Mouse (Mus musculus): ENCODE results near the gene Pde4dip. TPM values are rescaled to one million over a fixed set of nuclear protein-coding genes. Genes with fewer than 3 reads are reported as not detected.

The Pde4dip gene
- total RNA-seq, 2 experiments from 2014 or later, result 202 to 223 TPM

- intact Hi-C loops (cut with DNase I), result no loop called here
- DNase-seq, result no peak
These were observed 78.2 kb downstream of the Pde4dip start for GRCm38 (mm10) chr3:97810334-97810733.

GRCm38 (mm10) chr3:97805559-97805958, 82.9 kb downstream of the Pde4dip start:
- no peak for DNase-seq
- intact Hi-C loops (cut with DNase I), result no loop called here

GRCm38 (mm10) chr3:97803675-97804074, 84.8 kb downstream of the Pde4dip start:
- intact Hi-C loops (cut with DNase I), result no loop called here
- DNase-seq, result no peak

GRCm38 (mm10) chr3:97802927-97803326, 85.6 kb downstream of the Pde4dip start:
- intact Hi-C loops (cut with DNase I), result no loop called here
- no peak for DNase-seq

GRCm38 (mm10) chr3:97802297-97802696, 86.2 kb downstream of the Pde4dip start:
- no peak for DNase-seq
- intact Hi-C loops (cut with DNase I), result no loop called here

- DNase-seq, result no peak
- intact Hi-C loops (cut with DNase I), result no loop called here
These were observed 87.3 kb downstream of the Pde4dip start for GRCm38 (mm10) chr3:97801178-97801699.

GRCm38 (mm10) chr3:97800657-97801056, 87.8 kb downstream of the Pde4dip start:
- intact Hi-C loops (cut with DNase I), result no loop called here
- DNase-seq, result no peak

GRCm38 (mm10) chr3:97800004-97800403, 88.5 kb downstream of the Pde4dip start:
- intact Hi-C loops (cut with DNase I), result no loop called here
- DNase-seq, result no peak

- no peak for DNase-seq
- intact Hi-C loops (cut with DNase I), result no loop called here
These were observed 89.2 kb downstream of the Pde4dip start for GRCm38 (mm10) chr3:97799267-97799666.

- intact Hi-C loops (cut with DNase I), result no loop called here
- no peak for DNase-seq
These were observed 91.1 kb downstream of the Pde4dip start for GRCm38 (mm10) chr3:97797371-97797770.

GRCm38 (mm10) chr3:97793995-97794394, 94.5 kb downstream of the Pde4dip start:
- intact Hi-C loops (cut with DNase I), result no loop called here
- no peak for DNase-seq

- intact Hi-C loops (cut with DNase I), result no loop called here
- no peak for DNase-seq
These were observed 98.4 kb downstream of the Pde4dip start for GRCm38 (mm10) chr3:97790150-97790549.

- no peak for DNase-seq
- intact Hi-C loops (cut with DNase I), result no loop called here
These were observed 99.2 kb downstream of the Pde4dip start for GRCm38 (mm10) chr3:97789317-97789716.

GRCm38 (mm10) chr3:97776195-97776594, 112.3 kb downstream of the Pde4dip start:
- intact Hi-C loops (cut with DNase I), result no loop called here
- DNase-seq, result no peak

GRCm38 (mm10) chr3:97775742-97776141, 112.8 kb downstream of the Pde4dip start:
- intact Hi-C loops (cut with DNase I), result no loop called here
- DNase-seq, result no peak

- DNase-seq, result no peak
- intact Hi-C loops (cut with DNase I), result no loop called here
These were observed 113.6 kb downstream of the Pde4dip start for GRCm38 (mm10) chr3:97774861-97775260.

GRCm38 (mm10) chr3:97767771-97768762, 120.4 kb downstream of the Pde4dip start:
- intact Hi-C loops (cut with DNase I), result loop anchor here (5.0 kb wide), 1 partner anchor 109 kb away; no protein-coding TSS in a partner anchor
- DNase-seq, result peak; percentile 94

GRCm38 (mm10) chr3:97767041-97767770, 121.3 kb downstream of the Pde4dip start:
- peak; percentile 10 for DNase-seq
- intact Hi-C loops (cut with DNase I), result loop anchor here (5.0 kb wide), 1 partner anchor 110 kb away; no protein-coding TSS in a partner anchor

GRCm38 (mm10) chr3:97766459-97766858, 122.0 kb downstream of the Pde4dip start:
- no peak for DNase-seq
- intact Hi-C loops (cut with DNase I), result loop anchor here (5.0 kb wide), 1 partner anchor 111 kb away; no protein-coding TSS in a partner anchor

- intact Hi-C loops (cut with DNase I), result no loop called here
These were observed 124.4 kb downstream of the Pde4dip start for GRCm38 (mm10) chr3:97764152-97764551.

GRCm38 (mm10) chr3:97761951-97762350, 126.6 kb downstream of the Pde4dip start:
- no peak for DNase-seq
- intact Hi-C loops (cut with DNase I), result no loop called here

More at GRCm38 (mm10) chr3:97764152-97764551, 124.4 kb downstream of the Pde4dip start:
- no peak for DNase-seq
